Mouse (Mus musculus): ENCODE measurements at regions not wholly inside any gene's neighbourhood (a gene's known extent, or its start where the extent isn't known, plus 50 kb on each side); places are given as distances from the start of the nearest gene placed in this dataset.

GRCm38 (mm10) chr19:16075512-16076086 is 57.0 kb upstream of the Gnaq start:
- no peak for DNase-seq

- DNase-seq: no peak
Measured at GRCm38 (mm10) chr19:16075026-16075425, 57.6 kb upstream of the Gnaq start.

- no peak for DNase-seq
Measured at GRCm38 (mm10) chr19:16067314-16067713, 65.3 kb upstream of the Gnaq start.

- DNase-seq: no peak
Measured at GRCm38 (mm10) chr19:16064911-16065310, 67.7 kb upstream of the Gnaq start.

GRCm38 (mm10) chr19:16063916-16064580 is 68.6 kb upstream of the Gnaq start:
- peak; percentile 53 to 85 for DNase-seq

- DNase-seq: no peak
Measured at GRCm38 (mm10) chr19:16063533-16063915, 69.1 kb upstream of the Gnaq start.

GRCm38 (mm10) chr19:16061821-16062220 is 70.8 kb upstream of the Gnaq start:
- no peak for DNase-seq

- no peak for DNase-seq
Measured at GRCm38 (mm10) chr19:16059026-16059425, 73.6 kb upstream of the Gnaq start.

- DNase-seq: peak in 1 of 2 experiments; percentile 29
Measured at GRCm38 (mm10) chr19:16050220-16051055, 65.6 kb upstream of the Cep78 start.

- no peak for DNase-seq
Measured at GRCm38 (mm10) chr19:16049646-16050045, 64.9 kb upstream of the Cep78 start.

GRCm38 (mm10) chr19:16046977-16047376 is 62.2 kb upstream of the Cep78 start:
- peak; percentile 29 to 31 for DNase-seq

GRCm38 (mm10) chr19:16045261-16045660 is 60.5 kb upstream of the Cep78 start:
- DNase-seq: no peak

- no peak for DNase-seq
Measured at GRCm38 (mm10) chr19:16044169-16044568, 59.4 kb upstream of the Cep78 start.

GRCm38 (mm10) chr19:16043007-16043406 is 58.2 kb upstream of the Cep78 start:
- DNase-seq: no peak

- DNase-seq: no peak
Measured at GRCm38 (mm10) chr19:16041891-16042290, 57.1 kb upstream of the Cep78 start.

GRCm38 (mm10) chr19:16037806-16038205 is 53.0 kb upstream of the Cep78 start:
- DNase-seq: peak; percentile 18 to 39
